Mouse (Mus musculus): ENCODE measurements around the gene Snx1.

The Snx1 gene

DNA sequence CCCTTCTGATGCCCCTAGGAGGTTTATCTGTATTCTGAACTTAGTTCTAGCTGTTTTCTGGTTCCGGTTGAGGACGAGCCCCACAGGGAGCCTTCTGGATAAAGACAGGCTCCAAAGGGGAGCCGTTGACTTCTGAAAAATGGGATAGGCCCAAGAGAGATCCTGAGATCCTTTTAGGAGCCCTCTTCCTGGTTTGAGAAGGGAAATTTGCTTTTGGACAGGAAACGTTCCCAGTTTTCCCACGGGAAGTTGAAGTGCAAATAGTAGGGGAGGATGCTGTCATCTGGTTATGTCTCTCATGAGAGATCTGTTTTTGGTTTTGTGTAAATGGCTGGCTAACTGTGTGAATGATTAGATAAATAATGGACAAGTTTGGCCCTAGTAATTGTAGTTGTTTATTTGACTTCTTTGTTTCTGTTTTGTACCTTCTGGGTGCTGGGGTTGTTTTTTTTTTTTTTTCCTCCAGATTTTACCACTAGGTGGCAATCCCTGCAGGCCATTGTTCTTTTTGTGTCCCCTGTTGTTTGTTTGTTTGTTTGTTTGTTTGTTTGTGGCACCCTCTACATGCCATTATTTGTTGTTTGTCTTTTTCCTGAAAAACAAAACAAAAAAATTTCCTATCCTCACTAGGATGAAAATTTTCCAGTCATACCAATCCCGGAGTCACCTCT is 76.3 kb downstream of the Snx1 start:
- no peak for DNase-seq (ENCODE audit: low read depth)

GRCm38 (mm10) chr9:66043241-66043640 is 83.1 kb downstream of the Snx1 start:
- DNase-seq (ENCODE audit: low read depth) = no peak

DNA sequence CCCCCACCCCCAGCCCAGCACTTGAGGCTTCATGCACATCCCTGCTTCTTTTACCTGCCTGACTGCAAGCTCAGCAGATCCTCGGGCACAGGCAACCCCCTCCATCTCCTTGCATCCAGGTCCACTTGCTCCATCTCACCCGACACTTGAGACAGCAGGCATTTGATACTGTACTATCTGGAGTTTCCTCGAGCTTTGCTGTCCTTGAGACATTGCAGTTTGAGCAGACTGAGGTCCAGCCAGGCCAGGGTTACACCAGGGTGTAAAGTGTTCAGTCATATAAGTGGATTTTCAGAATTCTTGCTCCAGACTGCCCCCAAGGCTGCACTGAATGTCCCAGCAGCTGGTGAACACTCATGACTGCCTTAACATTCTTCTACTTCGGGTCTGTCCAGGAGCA is 84.1 kb downstream of the Snx1 start:
- DNase-seq (ENCODE audit: low read depth) = no peak

DNA sequence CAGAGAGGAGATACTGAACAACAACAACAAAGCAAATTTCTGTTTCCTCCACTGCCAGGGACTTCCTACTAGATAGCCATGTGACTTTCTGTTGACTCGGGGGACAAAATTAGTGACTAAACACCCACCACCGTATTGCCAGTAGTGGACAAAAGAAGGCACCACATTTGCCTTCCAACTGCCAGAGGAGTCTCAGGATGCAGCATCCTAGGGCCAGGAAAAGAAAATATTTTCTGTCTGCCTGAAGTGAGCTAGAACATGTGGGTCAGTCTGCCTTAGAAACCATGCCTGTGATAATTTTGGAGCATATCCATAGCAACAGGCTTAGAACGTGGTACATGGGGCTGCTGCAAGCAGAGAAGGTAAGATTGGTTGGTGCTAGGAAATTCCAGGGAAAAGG is 85.6 kb downstream of the Snx1 start:
- no peak for DNase-seq (ENCODE audit: low read depth)

DNA sequence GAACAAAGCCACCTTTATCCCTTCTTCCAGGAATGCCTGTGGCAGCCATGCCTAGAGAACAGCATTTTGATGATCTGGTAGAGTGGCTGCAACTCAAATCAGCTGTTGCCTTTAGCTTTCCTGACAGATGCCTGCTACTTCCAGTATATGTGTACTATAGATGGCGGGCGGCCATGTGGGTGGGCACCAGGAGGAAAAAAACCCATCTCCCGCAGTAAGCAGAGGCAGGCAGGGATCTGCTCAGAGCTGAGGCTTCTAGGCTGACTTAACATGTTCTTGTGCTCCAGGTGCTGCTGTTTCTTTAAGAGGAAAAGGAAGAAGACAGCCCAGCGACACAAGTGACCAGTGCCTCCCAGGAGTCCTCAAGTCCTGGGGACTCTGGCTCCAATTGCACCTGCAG is 87.1 kb downstream of the Snx1 start:
- DNase-seq (ENCODE audit: low read depth) = no peak

DNA sequence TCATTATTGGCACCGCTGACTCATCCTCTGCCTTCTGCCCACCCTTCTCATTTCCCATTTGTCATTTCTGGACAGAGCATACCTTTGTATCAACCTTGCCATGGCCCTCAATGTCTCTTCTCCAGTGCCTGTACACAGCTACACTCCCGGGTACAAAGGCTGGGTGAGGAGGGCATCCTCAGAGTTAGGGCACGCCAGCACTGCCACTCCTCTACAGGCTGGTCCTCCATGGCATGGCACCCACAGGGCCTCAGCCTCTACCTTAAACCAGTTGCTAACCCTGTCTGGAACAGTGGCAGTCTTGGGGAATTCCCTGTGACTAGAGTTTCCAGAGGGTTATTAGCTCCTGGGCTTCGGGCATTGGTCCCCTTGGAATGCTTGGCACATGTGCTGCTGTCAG is 87.8 kb downstream of the Snx1 start:
- DNase-seq (ENCODE audit: low read depth) = no peak
